Mouse (Mus musculus) heart, adult 11 months (tissue): ENCODE measurements around the gene Snph.

ENCODE experiments used
- DNase-seq: peaks from one replicate; pipeline ENCODE4 v3.0.0; 2022

The Snph gene

GRCm38 (mm10) chr2:151598068-151598467 is 34.3 kb downstream of the Snph start:
- no peak for DNase-seq

- DNase-seq = no peak
These were observed 45.1 kb downstream of the Snph start for GRCm38 (mm10) chr2:151587306-151587705.

- no peak for DNase-seq
These were observed 45.6 kb downstream of the Snph start for GRCm38 (mm10) chr2:151586807-151587206.

GRCm38 (mm10) chr2:151585934-151586333 is 46.5 kb downstream of the Snph start:
- no peak for DNase-seq

GRCm38 (mm10) chr2:151580945-151581344 is 51.4 kb downstream of the Snph start:
- no peak for DNase-seq

- DNase-seq = no peak
These were observed 53.2 kb downstream of the Snph start for GRCm38 (mm10) chr2:151579183-151579582.

GRCm38 (mm10) chr2:151575699-151576389 is 56.5 kb downstream of the Snph start:
- DNase-seq = peak; percentile 99

GRCm38 (mm10) chr2:151575119-151575698 is 57.2 kb downstream of the Snph start:
- peak; percentile 90 for DNase-seq

GRCm38 (mm10) chr2:151574607-151575006 is 57.8 kb downstream of the Snph start:
- no peak for DNase-seq

- DNase-seq = no peak
These were observed 58.7 kb downstream of the Snph start for GRCm38 (mm10) chr2:151573667-151574066.

GRCm38 (mm10) chr2:151571873-151572700 is 60.3 kb downstream of the Snph start, which contains the start of gene Sdcbp2:
TSS of gene Sdcbp2 (plus strand) at chr2:151572622.
- peak; percentile 91 for DNase-seq

- no peak for DNase-seq
These were observed 62.9 kb downstream of the Snph start for GRCm38 (mm10) chr2:151569452-151569851.

GRCm38 (mm10) chr2:151566856-151567255 is 65.5 kb downstream of the Snph start:
- no peak for DNase-seq

- no peak for DNase-seq
These were observed 67.4 kb downstream of the Snph start for GRCm38 (mm10) chr2:151564986-151565385.

- no peak for DNase-seq
These were observed 68.4 kb downstream of the Snph start for GRCm38 (mm10) chr2:151564006-151564405.

- DNase-seq = peak; percentile 91
These were observed 69.2 kb downstream of the Snph start for GRCm38 (mm10) chr2:151562930-151563921.

GRCm38 (mm10) chr2:151549615-151550121 is 82.7 kb downstream of the Snph start:
- peak; percentile 82 for DNase-seq

- DNase-seq = peak; percentile 90
These were observed 85.8 kb downstream of the Snph start for GRCm38 (mm10) chr2:151546571-151546970.

- DNase-seq = peak; percentile 89
These were observed 87.7 kb downstream of the Snph start for GRCm38 (mm10) chr2:151544673-151545072.

- DNase-seq = peak; percentile 98
These were observed 89.1 kb downstream of the Snph start for GRCm38 (mm10) chr2:151543063-151543895.
